Mouse (Mus musculus) gastrocnemius, postnatal 4 days (tissue): Measurements from ENCODE around the gene Cyp2w1. TPM values are rescaled to one million over a fixed set of nuclear protein-coding genes. Genes with fewer than 3 reads are reported as not detected.

Experiments used
- DNase-seq, 2 experiments: peaks; one replicate each; pipeline ENCODE4 v3.0.0; 2021 to 2022; ENCODE audit warnings: low spot score in 2 of 2, mixed read lengths in 2 of 2
- total RNA-seq, 2 experiments: library from RNA; stranded (reverse); gene quantifications; 2 replicates each; pipeline ENCODE4 v1.2.3; 2021

The Cyp2w1 gene
- total RNA-seq, 2 experiments from 2014 or later, result not detected

- DNase-seq, result peak; percentile 74 to 86
Observed at GRCm38 (mm10) chr5:139364260-139364910, 12.0 kb downstream of the Cyp2w1 start.

GRCm38 (mm10) chr5:139364911-139365571 is 12.6 kb downstream of the Cyp2w1 start:
- no peak for DNase-seq

- DNase-seq, result no peak
Observed at GRCm38 (mm10) chr5:139365827-139366226, 13.4 kb downstream of the Cyp2w1 start.

GRCm38 (mm10) chr5:139366484-139366883 is 14.1 kb downstream of the Cyp2w1 start:
- DNase-seq, result no peak

- DNase-seq, result no peak
Observed at GRCm38 (mm10) chr5:139367884-139368458, 15.6 kb downstream of the Cyp2w1 start.

GRCm38 (mm10) chr5:139368638-139369320 is 16.4 kb downstream of the Cyp2w1 start:
- no peak for DNase-seq

- no peak for DNase-seq
Observed at GRCm38 (mm10) chr5:139370336-139370735, 17.9 kb downstream of the Cyp2w1 start.

- no peak for DNase-seq
Observed at GRCm38 (mm10) chr5:139371118-139371517, 18.7 kb downstream of the Cyp2w1 start.

GRCm38 (mm10) chr5:139371631-139372401 is 19.4 kb downstream of the Cyp2w1 start:
- peak; percentile 84 to 91 for DNase-seq

- DNase-seq, result no peak
Observed at GRCm38 (mm10) chr5:139373126-139373525, 20.7 kb downstream of the Cyp2w1 start.

- DNase-seq, result no peak
Observed at GRCm38 (mm10) chr5:139373889-139374444, 21.6 kb downstream of the Cyp2w1 start.

GRCm38 (mm10) chr5:139374841-139375240 is 22.4 kb downstream of the Cyp2w1 start:
- no peak for DNase-seq

GRCm38 (mm10) chr5:139377468-139378270 is 25.3 kb downstream of the Cyp2w1 start, which contains the start of gene Gpr146:
Gene Gpr146 (plus strand): TSS chr5:139377697.
- peak; percentile 48 to 71 for DNase-seq

GRCm38 (mm10) chr5:139378271-139378556 is 25.8 kb downstream of the Cyp2w1 start:
- DNase-seq, result no peak

- peak; percentile 46 to 65 for DNase-seq
Observed at GRCm38 (mm10) chr5:139378986-139379629, 26.7 kb downstream of the Cyp2w1 start.

GRCm38 (mm10) chr5:139379771-139380384 is 27.5 kb downstream of the Cyp2w1 start:
- no peak for DNase-seq

GRCm38 (mm10) chr5:139380385-139381248 is 28.2 kb downstream of the Cyp2w1 start:
- DNase-seq, result peak; percentile 94 to 97
